Mouse (Mus musculus) testis, adult 2 months (tissue): Measurements from ENCODE around the gene Ubc. TPM values are rescaled to one million over a fixed set of nuclear protein-coding genes. Genes with fewer than 3 reads are reported as not detected.

Experiments
- H3K27ac ChIP-seq: fragments of 200-500 bp; 2 replicates; pipeline ENCODE4 v1.5.1; 2012; ENCODE audit warnings: low read depth, low read length; ENCODE audit not compliant: control insufficient read depth, insufficient read depth
- H3K27me3 ChIP-seq: fragments of 200-500 bp; 2 replicates; pipeline ENCODE4 v1.6.1; 2012; ENCODE audit warnings: mild to moderate bottlenecking, low read length, moderate library complexity; ENCODE audit not compliant: control insufficient read depth, insufficient read depth
- H3K36me3 ChIP-seq: fragments of 200-500 bp; 2 replicates; pipeline ENCODE4 v1.6.1; 2012; ENCODE audit warnings: mild to moderate bottlenecking, low read length; ENCODE audit not compliant: control insufficient read depth, insufficient read depth
- H3K4me1 ChIP-seq: fragments of 200-500 bp; 2 replicates; pipeline ENCODE4 v1.6.1; 2012; ENCODE audit warnings: low read length; ENCODE audit not compliant: control insufficient read depth, insufficient read depth
- H3K4me3 ChIP-seq: fragments of 200-500 bp; 2 replicates; pipeline ENCODE4 v1.5.1; 2012; ENCODE audit warnings: low read depth, mild to moderate bottlenecking, low read length, moderate library complexity, mixed read lengths; ENCODE audit not compliant: control insufficient read depth
- CTCF ChIP-seq: fragments of 200-500 bp; IDR thresholded peaks from 2 replicates; pipeline ENCODE4 v1.5.1; 2012; ENCODE audit warnings: low read depth, mild to moderate bottlenecking, inconsistent platforms, low read length, moderate library complexity; ENCODE audit not compliant: control insufficient read depth, insufficient read depth, insufficient replicate concordance
- POLR2A ChIP-seq: fragments of 200-500 bp; IDR thresholded peaks from 2 replicates; pipeline ENCODE4 v1.6.1; 2012; ENCODE audit warnings: low read depth, mild to moderate bottlenecking, inconsistent platforms, low read length, moderate library complexity; ENCODE audit not compliant: control insufficient read depth
- polyA plus RNA-seq: library from polyadenylated mRNA; depleted of rRNA; stranded (reverse); fragments of >200 nt; gene quantifications from 2 replicates; pipeline ENCODE4 v1.2.3, GENCODE M21; 2012; rRNA removed

Gene Ubc
- polyA plus RNA-seq, 1 experiment: 1,188 TPM

DNA sequence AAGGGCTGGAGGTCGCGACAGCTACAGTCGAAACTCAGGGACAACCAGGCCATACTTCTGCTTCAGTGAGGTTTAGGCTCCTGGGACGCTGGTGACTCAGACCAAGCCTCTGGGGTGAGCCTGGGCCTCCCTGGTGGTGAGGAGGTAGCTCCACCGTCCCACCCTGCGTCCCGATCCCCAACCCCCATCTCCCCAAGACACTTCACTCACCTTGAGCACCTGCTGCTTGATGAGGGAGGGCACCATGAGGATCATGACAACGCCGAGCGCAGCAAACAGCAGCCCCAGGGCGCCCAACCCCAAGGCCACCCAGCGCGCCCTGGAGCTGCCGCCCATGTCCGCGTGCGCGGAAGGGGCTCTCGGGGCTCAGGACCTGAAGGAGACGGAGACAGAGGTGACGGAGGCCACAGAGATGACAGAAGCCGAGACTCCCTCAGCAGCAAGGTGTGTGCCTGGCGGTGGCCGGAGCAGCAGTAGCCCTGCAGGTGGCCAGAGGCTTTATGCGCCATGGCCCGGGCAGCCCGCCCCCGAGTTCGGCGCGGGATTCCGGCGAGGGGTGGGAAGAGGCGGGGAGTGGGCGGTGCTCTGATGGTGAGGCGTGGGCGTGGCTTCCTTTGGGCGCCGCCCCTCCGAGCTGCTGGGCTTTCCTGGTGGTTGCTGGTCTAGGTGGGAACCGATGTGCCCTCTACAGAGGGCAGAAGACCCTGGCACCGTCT lies 49.3 kb downstream of the Ubc start, which contains the start of gene Scarb1:
Gene Scarb1 (minus strand): TSS at position 548 of the 716 bp plus-strand sequence.
- peak; percentile 66 for TF ChIP-seq POLR2A
- no peak for TF ChIP-seq CTCF
- H3K27ac ChIP-seq: peak within 1 kb of the TSS; percentile 41
- no peaks in the 10 kb centered on the region for H3K27me3 ChIP-seq
- H3K4me3 ChIP-seq: peak within 1 kb of the TSS; percentile 95
- peaks cover 29% of the 10 kb centered on the region for H3K4me1 ChIP-seq
- H3K36me3 ChIP-seq: no peaks in the 10 kb centered on the region

DNA sequence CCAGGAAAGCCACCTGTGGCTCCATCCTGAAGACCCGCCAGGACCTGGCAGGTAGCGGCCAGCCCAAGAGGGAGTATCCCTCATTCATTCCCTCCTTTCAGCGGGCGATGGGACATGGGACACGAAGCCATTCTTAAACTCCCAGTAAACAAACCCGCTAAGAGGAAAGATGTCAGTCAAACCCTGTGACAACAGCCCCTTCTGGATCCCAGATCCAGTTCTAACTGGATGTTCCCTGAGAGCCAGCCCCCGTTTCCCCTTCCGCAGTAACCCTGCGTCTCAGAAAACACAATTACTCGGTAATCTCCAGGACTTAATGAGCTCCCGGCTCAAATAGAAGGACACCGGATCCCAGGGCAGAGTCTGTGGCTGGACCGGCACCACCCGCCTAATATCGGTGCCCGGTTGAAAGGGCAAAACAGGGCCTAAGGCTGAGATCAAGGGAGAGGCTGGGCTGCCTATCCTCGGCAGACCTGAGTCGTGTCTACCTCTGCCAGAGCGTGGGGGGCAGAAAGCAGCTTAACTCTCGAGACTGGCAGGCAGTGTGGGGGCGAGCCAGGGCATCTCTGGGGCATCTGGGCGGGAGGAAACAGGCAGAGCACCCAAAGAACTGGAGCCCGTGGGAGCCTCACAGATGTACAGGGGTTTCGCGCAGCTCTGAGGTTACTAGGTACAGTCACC lies 50.0 kb downstream of the Ubc start:
- H3K27me3 ChIP-seq: no peaks in the 10 kb centered on the region
- peak overlapping the region; percentile 95 for H3K4me3 ChIP-seq
- H3K36me3 ChIP-seq: no peaks in the 10 kb centered on the region
- peak overlapping the region; percentile 41 for H3K27ac ChIP-seq
- H3K4me1 ChIP-seq: peaks cover 29% of the 10 kb centered on the region
- TF ChIP-seq POLR2A (no peak), CTCF (no peak)

DNA sequence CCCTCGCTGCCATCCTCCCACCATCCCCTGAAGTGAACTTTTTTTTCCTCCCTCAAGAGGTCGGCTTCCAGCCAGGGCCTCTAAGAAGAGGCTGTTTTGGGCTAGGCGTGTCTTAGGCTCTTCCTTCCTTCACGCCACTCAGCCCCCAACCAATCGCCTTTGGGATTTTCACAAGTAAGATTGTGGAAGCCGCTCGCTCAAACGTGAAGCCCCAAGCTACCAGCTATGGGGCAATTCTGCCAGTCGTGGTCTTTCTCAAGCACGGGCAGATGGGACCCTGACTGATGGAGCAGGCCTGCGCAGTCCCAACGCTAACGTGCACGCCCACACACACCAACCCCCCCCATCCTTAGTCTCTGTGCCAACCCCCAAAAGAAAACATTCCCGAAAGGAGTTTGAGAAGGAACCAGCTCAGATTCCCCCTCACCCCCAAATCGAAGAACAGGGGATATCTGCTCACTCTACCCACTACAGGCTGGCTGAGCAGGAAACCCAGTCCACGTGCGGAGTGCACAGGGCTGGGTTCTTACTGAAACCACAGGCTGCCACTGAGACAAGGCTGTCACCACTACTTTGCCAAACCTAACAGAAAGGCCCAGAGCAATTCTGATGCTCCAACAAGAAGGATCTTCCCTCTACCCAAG lies 50.8 kb downstream of the Ubc start:
- peak overlapping the region; percentile 41; the same call in 1 of the 2 replicates for H3K27ac ChIP-seq
- H3K4me3 ChIP-seq: peak overlapping the region; percentile 95
- peaks cover 29% of the 10 kb centered on the region for H3K4me1 ChIP-seq

DNA sequence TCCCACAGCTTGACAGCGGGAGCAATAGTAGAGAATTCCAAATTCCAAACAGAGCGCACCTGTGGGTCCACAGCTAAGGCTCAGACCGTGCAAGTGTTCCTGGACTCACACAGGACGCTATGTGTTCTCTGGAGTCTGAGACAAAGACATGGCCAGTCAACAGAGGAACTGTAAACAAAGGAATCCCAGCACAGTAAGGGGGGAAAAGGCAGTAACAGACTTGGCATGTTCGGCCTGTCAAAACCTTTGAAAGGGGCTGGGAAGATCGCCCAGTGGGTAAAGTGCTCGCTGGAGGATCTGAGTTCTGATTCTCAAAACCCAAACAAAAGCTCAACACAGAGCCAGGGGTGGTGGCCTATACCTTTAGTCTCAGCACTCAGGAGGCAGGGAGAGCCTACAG lies 52.5 kb downstream of the Ubc start:
- Histone ChIP-seq H3K27ac (no peak overlapping the region), H3K4me1 (peaks cover 30% of the 10 kb centered on the region), H3K36me3 (no peaks in the 10 kb centered on the region), H3K27me3 (no peaks in the 10 kb centered on the region), H3K4me3 (no peak overlapping the region)
- TF ChIP-seq POLR2A (no peak), CTCF (no peak)

More for the DNA sequence above, 50.8 kb downstream of the Ubc start:
- no peaks in the 10 kb centered on the region for H3K27me3 ChIP-seq
- no peak for TF ChIP-seq CTCF
- no peak for TF ChIP-seq POLR2A
- no peaks in the 10 kb centered on the region for H3K36me3 ChIP-seq

DNA sequence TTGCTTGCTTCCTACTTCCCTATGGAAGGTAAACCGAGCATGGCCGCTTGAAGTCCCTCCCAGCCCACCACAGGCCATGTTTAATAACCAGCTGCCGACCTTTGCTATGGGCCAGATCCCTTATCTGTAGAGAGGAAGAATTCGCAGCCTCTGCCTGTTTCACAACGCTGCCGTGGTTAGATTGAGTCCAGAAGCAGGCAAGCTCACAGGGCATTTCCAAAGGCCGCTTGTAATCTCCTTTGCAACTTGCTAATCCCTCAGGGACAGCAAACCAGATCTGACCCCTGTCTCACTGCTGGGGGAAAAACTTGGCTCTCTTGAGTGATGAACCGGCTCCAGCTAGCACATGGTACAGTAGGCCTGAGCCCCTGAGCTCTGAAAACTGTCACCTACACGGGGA lies 53.0 kb downstream of the Ubc start:
- H3K27ac ChIP-seq: no peak overlapping the region
- TF ChIP-seq CTCF (no peak), POLR2A (no peak)
- no peaks in the 10 kb centered on the region for H3K27me3 ChIP-seq
- no peak overlapping the region for H3K4me3 ChIP-seq
- H3K4me1 ChIP-seq: peaks cover 30% of the 10 kb centered on the region
- H3K36me3 ChIP-seq: no peaks in the 10 kb centered on the region

Other genes starting within 250 kb of the Ubc start
- gene Ncor2, start 211.0 kb downstream of the Ubc start, polyA plus RNA-seq: 28.0 and 31.7 TPM in 2 replicates
- gene Scarb1, start 49.1 kb downstream of the Ubc start, polyA plus RNA-seq: 172 and 188 TPM in 2 replicates
- 84.2 and 109 TPM in 2 replicates for gene Gm10382, start 880 bp downstream of the Ubc start, polyA plus RNA-seq
- gene Dhx37, start 43.9 kb upstream of the Ubc start, polyA plus RNA-seq: 17.0 and 19.5 TPM in 2 replicates
- gene Bri3bp, start 51.4 kb upstream of the Ubc start, polyA plus RNA-seq: 41.4 and 42.7 TPM in 2 replicates
- gene Aacs, start 85.6 kb upstream of the Ubc start, polyA plus RNA-seq: 90.7 and 98.5 TPM in 2 replicates
- 0.09 and 0.13 TPM in 2 replicates for gene Tmem132b, start 141.6 kb upstream of the Ubc start, polyA plus RNA-seq